Mouse (Mus musculus) E14TG2a.4 (cell line): ENCODE results near the gene Tepp.

Source experiments
- CTCF ChIP-seq: conservative IDR thresholded peaks from 2 replicates; pipeline ENCODE4 v1.5.1; 2014; ENCODE audit warnings: low read length
- NANOG ChIP-seq: IDR thresholded peaks from 2 replicates; pipeline ENCODE4 v1.6.1; 2014; ENCODE audit warnings: borderline replicate concordance, low read length, mixed read lengths

GRCm38 (mm10) chr8:95312836-95313235 is 2.5 kb downstream of the Tepp start:
- TF ChIP-seq NANOG (no peak), CTCF (peak; percentile 52)
